Mouse (Mus musculus): ENCODE results near the gene Slc25a30. TPM values are rescaled to one million over a fixed set of nuclear protein-coding genes. Genes with fewer than 3 reads are reported as not detected.
"Not testable (repeated sequence)": the region's sequence is repeated elsewhere in the genome, so short reads cannot be mapped to it uniquely, and the experiment has no call there.

Gene Slc25a30
- total RNA-seq, 2 experiments from 2014 or later = 15.4 to 18.0 TPM

- no peak for ATAC-seq (replicated peaks; ENCODE audit: low FRiP score, poor library complexity, severe bottlenecking)
These were observed 7.9 kb upstream of the Slc25a30 start for GRCm38 (mm10) chr14:75794726-75795125.

- no peak for ATAC-seq (replicated peaks; ENCODE audit: low FRiP score, poor library complexity, severe bottlenecking)
These were observed 7.5 kb upstream of the Slc25a30 start for GRCm38 (mm10) chr14:75794324-75794723.

- ATAC-seq (replicated peaks; ENCODE audit: low FRiP score, poor library complexity, severe bottlenecking) = no peak
These were observed 6.3 kb upstream of the Slc25a30 start for GRCm38 (mm10) chr14:75793110-75793509.

- ATAC-seq (replicated peaks; ENCODE audit: low FRiP score, poor library complexity, severe bottlenecking) = no peak
These were observed 4.5 kb upstream of the Slc25a30 start for GRCm38 (mm10) chr14:75791372-75791771.

- no peak for ATAC-seq (replicated peaks; ENCODE audit: low FRiP score, poor library complexity, severe bottlenecking)
These were observed 3.7 kb upstream of the Slc25a30 start for GRCm38 (mm10) chr14:75790411-75790996.

GRCm38 (mm10) chr14:75789291-75789690 lies 2.5 kb upstream of the Slc25a30 start:
- no peak for ATAC-seq (replicated peaks; ENCODE audit: low FRiP score, poor library complexity, severe bottlenecking)

GRCm38 (mm10) chr14:75787794-75788175 lies 948 bp upstream of the Slc25a30 start:
- no peak for ATAC-seq (replicated peaks; ENCODE audit: low FRiP score, poor library complexity, severe bottlenecking)

- ATAC-seq (replicated peaks; ENCODE audit: low FRiP score, poor library complexity, severe bottlenecking) = peak; percentile 65
These were observed 391 bp downstream of the Slc25a30 start for GRCm38 (mm10) chr14:75786424-75786867.

GRCm38 (mm10) chr14:75779913-75780312 lies 6.9 kb downstream of the Slc25a30 start:
- no peak for ATAC-seq (replicated peaks; ENCODE audit: low FRiP score, poor library complexity, severe bottlenecking)

- ATAC-seq (replicated peaks; ENCODE audit: low FRiP score, poor library complexity, severe bottlenecking) = no peak
These were observed 10.2 kb downstream of the Slc25a30 start for GRCm38 (mm10) chr14:75776637-75777036.

- peak; percentile 83 for ATAC-seq (replicated peaks; ENCODE audit: low FRiP score, poor library complexity, severe bottlenecking)
These were observed 13.4 kb downstream of the Slc25a30 start for GRCm38 (mm10) chr14:75773431-75773830.

- ATAC-seq (replicated peaks; ENCODE audit: low FRiP score, poor library complexity, severe bottlenecking) = not testable (repeated sequence)
These were observed 14.4 kb downstream of the Slc25a30 start for GRCm38 (mm10) chr14:75772407-75772806.

GRCm38 (mm10) chr14:75771101-75771501 lies 15.7 kb downstream of the Slc25a30 start:
- ATAC-seq (replicated peaks; ENCODE audit: low FRiP score, poor library complexity, severe bottlenecking) = no peak

- no peak for ATAC-seq (replicated peaks; ENCODE audit: low FRiP score, poor library complexity, severe bottlenecking)
These were observed 17.5 kb downstream of the Slc25a30 start for GRCm38 (mm10) chr14:75769334-75769733.

GRCm38 (mm10) chr14:75768275-75768608 lies 18.6 kb downstream of the Slc25a30 start:
- peak; percentile 35; the same call in 1 of the 2 replicates for ATAC-seq (replicated peaks; ENCODE audit: low FRiP score, poor library complexity, severe bottlenecking)

GRCm38 (mm10) chr14:75767492-75768274 lies 19.2 kb downstream of the Slc25a30 start:
- peak; percentile 81 for ATAC-seq (replicated peaks; ENCODE audit: low FRiP score, poor library complexity, severe bottlenecking)

GRCm38 (mm10) chr14:75761028-75761805 lies 25.6 kb downstream of the Slc25a30 start:
- peak; percentile 88 for ATAC-seq (replicated peaks; ENCODE audit: low FRiP score, poor library complexity, severe bottlenecking)

GRCm38 (mm10) chr14:75758401-75758800 lies 28.4 kb downstream of the Slc25a30 start:
- no peak for ATAC-seq (replicated peaks; ENCODE audit: low FRiP score, poor library complexity, severe bottlenecking)

GRCm38 (mm10) chr14:75757821-75758220 lies 29.0 kb downstream of the Slc25a30 start:
- ATAC-seq (replicated peaks; ENCODE audit: low FRiP score, poor library complexity, severe bottlenecking) = no peak

- no peak for ATAC-seq (replicated peaks; ENCODE audit: low FRiP score, poor library complexity, severe bottlenecking)
These were observed 29.9 kb downstream of the Slc25a30 start for GRCm38 (mm10) chr14:75756971-75757370.
